Mouse (Mus musculus) CH12.LX (cell line): ENCODE data around the gene Gm20388. TPM values are rescaled to one million over a fixed set of nuclear protein-coding genes. Genes with fewer than 3 reads are reported as not detected.

ENCODE experiments used
- DNase-seq: peaks from one replicate; pipeline ENCODE4 v3.0.0-alpha.2; 2013; ENCODE audit errors: extremely low read depth
- H3K27ac ChIP-seq: 2 replicates; pipeline ENCODE4 v1.5.1; 2012; ENCODE audit warnings: low read depth, mild to moderate bottlenecking, control low read depth, moderate library complexity; ENCODE audit not compliant: insufficient read depth
- H3K27me3 ChIP-seq: replicated peaks from 2 replicates; pipeline ENCODE3; 2012; ENCODE audit warnings: inconsistent platforms
- H3K36me3 ChIP-seq, 2 experiments: replicated peaks in 1 of 2; 2 replicates each; pipeline versions ENCODE3 to v1.6.1; 2012; ENCODE audit warnings: inconsistent platforms in 1 of 2, low read length in 1 of 2, mild to moderate bottlenecking in 1 of 2, mixed read lengths in 1 of 2, moderate library complexity in 1 of 2; ENCODE audit not compliant: control insufficient read depth in 1 of 2, insufficient read depth in 1 of 2
- H3K4me1 ChIP-seq, 2 experiments: 2 replicates each; pipeline ENCODE4 v1.6.1; 2012; ENCODE audit warnings: inconsistent platforms in 1 of 2, moderate library complexity in 1 of 2; ENCODE audit not compliant: insufficient read depth in 2 of 2, control insufficient read depth in 1 of 2
- H3K4me2 ChIP-seq: 2 replicates; pipeline ENCODE4 v1.6.1; 2012; ENCODE audit warnings: low read depth, mild to moderate bottlenecking, control low read depth; ENCODE audit not compliant: poor library complexity, insufficient read depth, severe bottlenecking
- H3K4me3 ChIP-seq, 3 experiments: fragments of 150-350 bp in 1 of 3; sonication (generic) in 1 of 3; replicated peaks in 1 of 3; 2 replicates each; pipeline versions ENCODE3 to v1.5.1; 2011 to 2012; ENCODE audit warnings: low read depth in 2 of 3, low read length in 2 of 3, mild to moderate bottlenecking in 2 of 3, moderate library complexity in 2 of 3, control low read depth in 1 of 3, improper control_type of control experiment in 1 of 3, inconsistent platforms in 1 of 3, mixed read lengths in 1 of 3; ENCODE audit not compliant: poor library complexity in 1 of 3
- H3K79me2 ChIP-seq: replicated peaks from 2 replicates; pipeline ENCODE4 v1.6.1; 2012; ENCODE audit warnings: mild to moderate bottlenecking, moderate library complexity; ENCODE audit not compliant: control insufficient read depth, poor library complexity, insufficient read depth, severe bottlenecking; ENCODE audit errors: extremely low read depth
- H3K9ac ChIP-seq: 2 replicates; pipeline ENCODE4 v1.6.1; 2012; ENCODE audit warnings: low read depth, mild to moderate bottlenecking, control low read depth, moderate library complexity; ENCODE audit not compliant: insufficient read depth
- H3K9me3 ChIP-seq: replicated peaks from 2 replicates; pipeline ENCODE3; 2012; ENCODE audit warnings: low read length, inconsistent platforms, mixed read lengths
- CHD2 ChIP-seq: IDR thresholded peaks from 2 replicates; pipeline ENCODE4 v1.6.1; 2011; ENCODE audit warnings: low read length, improper control_type of control experiment
- CTCF ChIP-seq, 2 experiments: IDR thresholded peaks in 1 of 2; conservative IDR thresholded peaks in 1 of 2; 2 replicates each; pipeline ENCODE4 v1.5.1; 2011 to 2012; ENCODE audit warnings: low read depth in 2 of 2, low read length in 2 of 2, improper control_type of control experiment in 1 of 2, inconsistent platforms in 1 of 2, mild to moderate bottlenecking in 1 of 2, moderate library complexity in 1 of 2
- E2F4 ChIP-seq: IDR thresholded peaks from 2 replicates; pipeline ENCODE4 v1.6.1; 2011; ENCODE audit warnings: low read depth, low read length, improper control_type of control experiment; ENCODE audit not compliant: insufficient replicate concordance
- EP300 ChIP-seq: IDR thresholded peaks from 2 replicates; pipeline ENCODE4 v1.6.1; 2011; ENCODE audit warnings: low read length, improper control_type of control experiment
- HCFC1 ChIP-seq: IDR thresholded peaks from 2 replicates; pipeline ENCODE4 v1.6.1; 2012; ENCODE audit warnings: low read depth, mild to moderate bottlenecking, inconsistent platforms, low read length, improper control_type of control experiment
- IRF4 ChIP-seq: IDR thresholded peaks from 2 replicates; pipeline ENCODE4 v1.6.1; 2014; ENCODE audit warnings: low read depth, mild to moderate bottlenecking, inconsistent platforms, low read length, improper control_type of control experiment
- JUN ChIP-seq: IDR thresholded peaks from 2 replicates; pipeline ENCODE4 v1.6.1; 2011; ENCODE audit warnings: low read depth, mild to moderate bottlenecking, low read length, improper control_type of control experiment, moderate library complexity; ENCODE audit not compliant: insufficient read depth
- MAFK ChIP-seq: IDR thresholded peaks from 2 replicates; pipeline ENCODE4 v1.6.1; 2011; ENCODE audit warnings: low read length, improper control_type of control experiment; ENCODE audit not compliant: insufficient replicate concordance
- MEF2A ChIP-seq: IDR thresholded peaks from 2 replicates; pipeline ENCODE4 v1.6.1; 2014; ENCODE audit warnings: low read depth, mild to moderate bottlenecking, inconsistent platforms, low read length, improper control_type of control experiment, borderline replicate concordance
- NELFE ChIP-seq: IDR thresholded peaks from 2 replicates; pipeline ENCODE4 v1.6.1; 2011; ENCODE audit warnings: low read depth, low read length, improper control_type of control experiment
- NRF1 ChIP-seq: IDR thresholded peaks from 2 replicates; pipeline ENCODE4 v1.6.1; 2014; ENCODE audit warnings: low read depth, mild to moderate bottlenecking, inconsistent platforms, low read length, improper control_type of control experiment, moderate library complexity
- PAX5 ChIP-seq: IDR thresholded peaks from 2 replicates; pipeline ENCODE4 v1.6.1; 2012; ENCODE audit warnings: low read length, inconsistent platforms, mixed read lengths
- POLR2AphosphoS2 ChIP-seq: IDR thresholded peaks from 2 replicates; pipeline ENCODE4 v1.6.1; 2011; ENCODE audit warnings: low read depth, low read length, improper control_type of control experiment
- SMC3 ChIP-seq: IDR thresholded peaks from 2 replicates; pipeline ENCODE4 v1.6.1; 2011; ENCODE audit warnings: low read depth, low read length, improper control_type of control experiment
- TBP ChIP-seq: conservative IDR thresholded peaks from 2 replicates; pipeline ENCODE4 v1.6.1; 2011; ENCODE audit warnings: low read depth, low read length, improper control_type of control experiment
- TCF12 ChIP-seq: IDR thresholded peaks from 2 replicates; pipeline ENCODE4 v1.6.1; 2014; ENCODE audit warnings: low read depth, mild to moderate bottlenecking, inconsistent platforms, low read length, improper control_type of control experiment
- USF1 ChIP-seq: IDR thresholded peaks from 2 replicates; pipeline ENCODE4 v1.6.1; 2014; ENCODE audit warnings: low read depth, mild to moderate bottlenecking, inconsistent platforms, low read length, improper control_type of control experiment
- USF2 ChIP-seq: conservative IDR thresholded peaks from 2 replicates; pipeline ENCODE4 v1.6.1; 2011; ENCODE audit warnings: low read depth, low read length, improper control_type of control experiment
- ZC3H11A ChIP-seq: IDR thresholded peaks from 2 replicates; pipeline ENCODE4 v1.6.1; 2012; ENCODE audit warnings: low read depth, mild to moderate bottlenecking, inconsistent platforms, low read length, improper control_type of control experiment
- ZKSCAN1 ChIP-seq: IDR thresholded peaks from 2 replicates; pipeline ENCODE4 v1.6.1; 2012; ENCODE audit warnings: low read depth, inconsistent platforms, low read length, improper control_type of control experiment, borderline replicate concordance
- ZMIZ1 ChIP-seq: IDR thresholded peaks from 2 replicates; pipeline ENCODE4 v1.6.1; 2012; ENCODE audit warnings: low read depth, mild to moderate bottlenecking, inconsistent platforms, low read length, improper control_type of control experiment
- ZNF384 ChIP-seq: IDR thresholded peaks from 2 replicates; pipeline ENCODE4 v1.6.1; 2012; ENCODE audit warnings: low read depth, low read length, improper control_type of control experiment, inconsistent platforms
- dilution Hi-C: fragments of 300-500 bp; cut with MboI; formaldehyde crosslinking; loops from 2 replicates; pipeline ENCODE4 v1.14.3; 2020; ENCODE audit warnings: low sequenced_read_pairs; ENCODE audit not compliant: extremely low pct_unique_long_range_greater_than_20kb, extremely low pct_ligation_motif_present
- in situ Hi-C: fragments of 300-500 bp; cut with MboI; formaldehyde crosslinking; loops from 3 replicates; pipeline ENCODE4 v1.14.3; 2019; ENCODE audit warnings: low sequenced_read_pairs, low pct_ligation_motif_present, low pct_unique_long_range_greater_than_20kb, mixed read lengths
- polyA plus RNA-seq: library from polyadenylated mRNA; unstranded; fragments of >175 nt; gene quantifications from 2 replicates; pipeline ENCODE4 v1.2.1, GENCODE M21; 2012; ENCODE audit warnings: low read depth; ENCODE audit not compliant: insufficient read length
- total RNA-seq, 2 experiments: library from RNA; depleted of rRNA; stranded (reverse); fragments of 300-350 nt in 1 of 2; fragments of >200 nt in 1 of 2; gene quantifications; 2 replicates each; pipeline ENCODE4 v1.2.3; 2012 to 2014

Gm20388 gene
- total and polyA plus RNA-seq, 3 experiments, result 14.8 to 26.3 (median 22.2) TPM

GRCm38 (mm10) chr8:123051458-123051857 lies 3140.8 kb downstream of the Gm20388 start:
- Histone ChIP-seq H3K27ac (no peak overlapping the region), H3K4me1 (peaks cover 12 to 20% of the 10 kb centered on the region in 2 experiments), H3K4me3 (no peak overlapping the region), H3K9me3 (no peaks in the 10 kb centered on the region), H3K27me3 (no peaks in the 10 kb centered on the region), H3K4me2 (no peak overlapping the region), H3K9ac (no peak overlapping the region), H3K79me2 (no peaks in the 10 kb centered on the region)
- DNase-seq, result no peak
- dilution Hi-C loops, result no loop called here
- in situ Hi-C loops, result loop anchor here (10.0 kb wide), 1 partner anchor 147 kb away; no protein-coding TSS in a partner anchor
- TF ChIP-seq E2F4, result no peak
- TF ChIP-seq ZNF384, result no peak
- TF ChIP-seq HCFC1, result no peak
- no peak for TF ChIP-seq TCF12
- TF ChIP-seq MEF2A, result no peak
- TF ChIP-seq CTCF (conservative IDR thresholded peaks at IDR 0.05 in 1 of 2, IDR thresholded peaks at IDR 0.05 in 1 of 2; ENCODE audit: low read depth in 2 of 2, low read length in 2 of 2), result no peak
- TF ChIP-seq MAFK, result no peak
- no peak for TF ChIP-seq IRF4
- no peak for TF ChIP-seq USF2
- TF ChIP-seq, all 38 proteins: peak for 0
- H3K36me3 ChIP-seq, result no peaks in the 10 kb centered on the region

GRCm38 (mm10) chr8:123062721-123063120 lies 3152.1 kb downstream of the Gm20388 start, which contains the start of gene Spg7:
Gene Spg7, plus strand, starts transcription at chr8:123062942.
- dilution Hi-C loops (no loop called here), in situ Hi-C loops (no loop called here)

GRCm38 (mm10) chr8:123064072-123064471 lies 3153.4 kb downstream of the Gm20388 start:
- no peak overlapping the region for H3K27ac ChIP-seq
- H3K4me3 ChIP-seq, result peak overlapping the region in 1 of 3 experiments; percentile 98
- in situ Hi-C loops, result no loop called here

More at GRCm38 (mm10) chr8:123062721-123063120, 3152.1 kb downstream of the Gm20388 start, which contains the start of gene Spg7:
- Histone ChIP-seq H3K27ac (no peak within 1 kb of the TSS), H3K9ac (no peak within 1 kb of the TSS), H3K4me3 (no peak within 1 kb of the TSS), H3K4me2 (no peak within 1 kb of the TSS), H3K79me2 (peaks cover 11% of the 10 kb centered on the region), H3K4me1 (peaks cover 7 to 26% of the 10 kb centered on the region in 2 experiments), H3K36me3 (peaks cover 0 to 20% of the 10 kb centered on the region in 2 experiments), H3K9me3 (no peaks in the 10 kb centered on the region), H3K27me3 (no peaks in the 10 kb centered on the region)
- DNase-seq, result no peak
- no peak for TF ChIP-seq SMC3
- TF ChIP-seq CTCF (conservative IDR thresholded peaks at IDR 0.05 in 1 of 2, IDR thresholded peaks at IDR 0.05 in 1 of 2; ENCODE audit: low read depth in 2 of 2, low read length in 2 of 2), result no peak
- no peak for TF ChIP-seq JUN
- TF ChIP-seq ZNF384, result no peak
- no peak for TF ChIP-seq ZMIZ1
- TF ChIP-seq NELFE, result no peak
- no peak for TF ChIP-seq EP300
- no peak for TF ChIP-seq NRF1
- TF ChIP-seq TBP, result no peak
- TF ChIP-seq POLR2AphosphoS2, result no peak
- no peak for TF ChIP-seq ZKSCAN1
- TF ChIP-seq ZC3H11A, result no peak

More at GRCm38 (mm10) chr8:123064072-123064471, 3153.4 kb downstream of the Gm20388 start:
- Histone ChIP-seq H3K27me3 (no peaks in the 10 kb centered on the region), H3K9ac (no peak overlapping the region), H3K9me3 (no peaks in the 10 kb centered on the region), H3K4me2 (peak overlapping the region; percentile 69), H3K36me3 (peaks cover 0 to 26% of the 10 kb centered on the region in 2 experiments), H3K79me2 (peaks cover 11% of the 10 kb centered on the region), H3K4me1 (peaks cover 7 to 26% of the 10 kb centered on the region in 2 experiments)
- no peak for DNase-seq
- dilution Hi-C loops, result no loop called here
- TF ChIP-seq PAX5, result no peak
- no peak for TF ChIP-seq CHD2
- no peak for TF ChIP-seq USF1
